Mouse (Mus musculus): ENCODE data around the gene Fermt1. TPM values are rescaled to one million over a fixed set of nuclear protein-coding genes. Genes with fewer than 3 reads are reported as not detected.

Fermt1 gene
- polyA plus RNA-seq, 1 experiment from 2014 or later: 1.8 TPM

- Histone ChIP-seq H3K4me2 (replicated peaks) (no peak overlapping the region), H3K4me1 (no peaks in the 10 kb centered on the region), H3K9ac (no peak overlapping the region), H3K27ac (no peak overlapping the region), H3K9me3 (replicated peaks) (no peaks in the 10 kb centered on the region), H3K36me3 (no peaks in the 10 kb centered on the region), H3K4me3 (no peak overlapping the region), H3K27me3 (no peaks in the 10 kb centered on the region)
- ATAC-seq (ENCODE audit: low FRiP score): no peak
- 70% methylated on average over 2 of the region's 2 CpGs for WGBS
Measured at GRCm38 (mm10) chr2:132904961-132905360, 40.7 kb downstream of the Fermt1 start.

DNA sequence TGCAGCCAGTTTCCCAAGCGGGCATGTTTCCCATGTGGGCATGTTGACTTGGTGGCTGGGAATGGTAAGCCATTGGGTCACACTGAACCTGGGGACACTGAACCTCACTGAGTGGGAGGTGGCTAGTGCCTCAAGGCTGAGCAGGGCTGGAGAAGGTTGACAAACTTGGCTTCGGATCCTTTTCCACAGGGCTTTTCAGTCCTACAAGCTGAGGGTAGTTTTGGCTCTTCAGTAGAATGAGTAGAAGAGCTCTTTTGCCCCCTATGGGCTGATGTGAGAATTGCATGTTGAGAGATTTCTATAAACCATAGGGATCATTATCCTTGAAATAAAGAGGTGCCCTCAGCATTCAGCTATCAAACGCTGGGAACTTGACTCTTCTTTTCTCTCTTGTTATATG, 42.2 kb downstream of the Fermt1 start:
- Histone ChIP-seq H3K27ac (no peak overlapping the region), H3K4me3 (no peak overlapping the region), H3K27me3 (no peaks in the 10 kb centered on the region), H3K4me1 (no peaks in the 10 kb centered on the region), H3K9ac (no peak overlapping the region), H3K9me3 (replicated peaks) (no peaks in the 10 kb centered on the region), H3K4me2 (replicated peaks) (no peak overlapping the region), H3K36me3 (no peaks in the 10 kb centered on the region)
- WGBS: 37% methylated on average over 3 of the region's 3 CpGs
- peak; percentile 61; the same call in 1 of the 2 replicates for ATAC-seq (ENCODE audit: low FRiP score)

DNA sequence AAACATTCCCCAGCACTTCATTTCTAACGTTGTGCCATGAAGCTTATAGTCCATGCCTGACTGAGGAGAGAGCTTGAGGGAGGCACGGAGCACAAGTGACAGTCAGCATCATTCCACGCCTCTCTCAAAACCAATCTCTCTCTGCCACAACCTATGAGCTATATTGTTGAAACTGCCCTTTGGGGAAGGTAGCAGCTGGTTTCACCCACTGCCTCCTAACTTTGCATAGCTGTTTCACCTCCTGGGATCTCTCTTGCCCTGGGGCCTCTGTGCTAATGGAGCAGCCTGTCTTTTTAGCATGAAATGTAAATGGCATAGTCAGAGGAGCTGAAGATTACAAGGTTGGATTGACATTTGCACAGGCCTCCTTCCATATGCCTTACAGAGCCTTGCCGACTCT, 43.6 kb downstream of the Fermt1 start:
- H3K9ac ChIP-seq: no peak overlapping the region
- H3K27me3 ChIP-seq: no peaks in the 10 kb centered on the region
- no peaks in the 10 kb centered on the region for H3K9me3 ChIP-seq (replicated peaks)
- H3K4me3 ChIP-seq: no peak overlapping the region
- no peaks in the 10 kb centered on the region for H3K36me3 ChIP-seq
- no peak overlapping the region for H3K27ac ChIP-seq
- ATAC-seq (ENCODE audit: low FRiP score): peak; percentile 73
- H3K4me2 ChIP-seq (replicated peaks): no peak overlapping the region
- WGBS: 53% methylated on average over 4 of the region's 4 CpGs
- H3K4me1 ChIP-seq: no peaks in the 10 kb centered on the region

DNA sequence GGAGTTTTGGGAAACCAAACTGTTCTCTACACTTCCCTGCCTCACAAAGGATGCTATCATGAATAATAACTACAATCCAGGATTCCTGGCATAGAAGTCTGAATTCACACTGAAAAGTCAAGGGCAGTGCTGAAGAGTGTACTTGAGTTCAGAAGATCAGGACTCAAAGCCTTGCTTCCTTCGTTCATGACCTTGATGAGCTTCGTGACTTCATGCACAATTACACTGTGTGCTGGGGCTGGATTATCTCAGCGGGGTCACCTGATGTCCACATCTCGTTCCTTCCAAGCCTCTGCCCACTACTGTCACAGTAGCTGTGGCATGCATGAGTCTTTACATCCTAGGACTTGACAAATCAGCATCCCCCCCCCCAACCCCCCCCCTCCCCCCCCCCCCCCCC, 44.1 kb downstream of the Fermt1 start:
- Histone ChIP-seq H3K4me3 (no peak overlapping the region), H3K4me2 (replicated peaks) (no peak overlapping the region), H3K36me3 (no peaks in the 10 kb centered on the region), H3K9ac (no peak overlapping the region), H3K27ac (no peak overlapping the region), H3K4me1 (no peaks in the 10 kb centered on the region), H3K27me3 (no peaks in the 10 kb centered on the region), H3K9me3 (replicated peaks) (no peaks in the 10 kb centered on the region)
- WGBS: 81% methylated on average over 4 of the region's 4 CpGs
- ATAC-seq (ENCODE audit: low FRiP score): no peak

DNA sequence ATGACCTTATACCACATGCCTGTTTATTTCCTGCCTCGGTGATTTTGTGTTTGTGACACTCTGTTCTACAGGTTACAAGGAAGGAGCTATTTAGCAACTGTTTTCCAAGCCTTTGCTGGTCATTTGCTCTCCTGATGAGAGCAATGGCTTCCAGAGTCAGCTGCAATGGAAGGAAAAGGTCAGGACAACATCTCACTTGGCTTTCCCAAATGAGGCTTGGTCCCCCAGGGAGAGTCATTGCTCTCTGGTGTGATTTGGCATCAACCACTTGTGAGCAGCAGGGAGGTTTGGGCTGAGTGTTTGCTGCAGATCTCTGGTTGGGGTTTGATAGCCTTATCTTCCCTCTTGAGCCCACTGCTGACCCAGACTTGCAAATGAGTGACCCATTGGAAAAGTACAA, 45.1 kb downstream of the Fermt1 start:
- 82% methylated on average over 1 of the region's 1 CpGs for WGBS
- Histone ChIP-seq H3K4me3 (no peak overlapping the region), H3K4me2 (replicated peaks) (no peak overlapping the region), H3K27ac (no peak overlapping the region), H3K36me3 (no peaks in the 10 kb centered on the region), H3K9me3 (replicated peaks) (no peaks in the 10 kb centered on the region), H3K9ac (no peak overlapping the region), H3K4me1 (no peaks in the 10 kb centered on the region), H3K27me3 (no peaks in the 10 kb centered on the region)
- ATAC-seq (ENCODE audit: low FRiP score): no peak

- H3K4me2 ChIP-seq (replicated peaks): no peak overlapping the region
- no peaks in the 10 kb centered on the region for H3K27me3 ChIP-seq
- H3K4me3 ChIP-seq: no peak overlapping the region
- no peaks in the 10 kb centered on the region for H3K9me3 ChIP-seq (replicated peaks)
- H3K4me1 ChIP-seq: no peaks in the 10 kb centered on the region
- no peak overlapping the region for H3K9ac ChIP-seq
- 57% methylated on average over 1 of the region's 1 CpGs for WGBS
- H3K36me3 ChIP-seq: no peaks in the 10 kb centered on the region
- ATAC-seq (ENCODE audit: low FRiP score): no peak
- no peak overlapping the region for H3K27ac ChIP-seq
Measured at GRCm38 (mm10) chr2:132898211-132898610, 47.5 kb downstream of the Fermt1 start.

DNA sequence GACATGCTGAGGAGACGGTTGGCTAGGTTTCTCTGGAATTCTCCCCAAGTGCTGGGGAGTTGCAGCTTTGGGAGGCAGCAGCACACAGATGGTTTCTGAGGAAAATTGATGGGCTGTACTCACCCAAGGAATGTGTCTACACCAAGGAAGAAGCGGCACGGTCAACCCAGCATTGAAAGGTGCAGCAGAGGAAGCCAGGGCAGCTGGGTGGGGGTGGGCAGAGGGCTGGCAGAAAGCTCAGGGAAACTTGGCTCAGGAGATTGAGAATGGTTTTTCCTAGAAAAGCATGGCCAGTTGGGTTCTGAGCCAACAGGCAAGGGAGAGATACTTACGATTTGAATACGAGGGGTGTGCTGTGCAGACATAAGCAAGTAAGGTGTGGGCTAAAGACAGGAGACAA, 51.9 kb downstream of the Fermt1 start:
- H3K36me3 ChIP-seq: no peaks in the 10 kb centered on the region
- no peak for ATAC-seq (ENCODE audit: low FRiP score)
- WGBS: 92% methylated on average over 5 of the region's 5 CpGs
- no peak overlapping the region for H3K27ac ChIP-seq
- no peak overlapping the region for H3K9ac ChIP-seq
- H3K4me2 ChIP-seq (replicated peaks): no peak overlapping the region
- no peaks in the 10 kb centered on the region for H3K4me1 ChIP-seq
- no peak overlapping the region for H3K4me3 ChIP-seq
- H3K27me3 ChIP-seq: no peaks in the 10 kb centered on the region
- H3K9me3 ChIP-seq (replicated peaks): no peaks in the 10 kb centered on the region

GRCm38 (mm10) chr2:132885312-132885711, 60.4 kb downstream of the Fermt1 start:
- WGBS: 90% methylated on average over 7 of the region's 7 CpGs
- Histone ChIP-seq H3K4me1 (0 out of 2 replicates have a peak, but pooled peaks cover 10% of the 10 kb centered on the region), H3K4me2 (replicated peaks) (no peak overlapping the region), H3K27me3 (peaks cover 14% of the 10 kb centered on the region), H3K4me3 (no peak overlapping the region), H3K36me3 (no peaks in the 10 kb centered on the region), H3K27ac (no peak overlapping the region), H3K9me3 (replicated peaks) (no peaks in the 10 kb centered on the region), H3K9ac (no peak overlapping the region)
- ATAC-seq (ENCODE audit: low FRiP score): no peak

DNA sequence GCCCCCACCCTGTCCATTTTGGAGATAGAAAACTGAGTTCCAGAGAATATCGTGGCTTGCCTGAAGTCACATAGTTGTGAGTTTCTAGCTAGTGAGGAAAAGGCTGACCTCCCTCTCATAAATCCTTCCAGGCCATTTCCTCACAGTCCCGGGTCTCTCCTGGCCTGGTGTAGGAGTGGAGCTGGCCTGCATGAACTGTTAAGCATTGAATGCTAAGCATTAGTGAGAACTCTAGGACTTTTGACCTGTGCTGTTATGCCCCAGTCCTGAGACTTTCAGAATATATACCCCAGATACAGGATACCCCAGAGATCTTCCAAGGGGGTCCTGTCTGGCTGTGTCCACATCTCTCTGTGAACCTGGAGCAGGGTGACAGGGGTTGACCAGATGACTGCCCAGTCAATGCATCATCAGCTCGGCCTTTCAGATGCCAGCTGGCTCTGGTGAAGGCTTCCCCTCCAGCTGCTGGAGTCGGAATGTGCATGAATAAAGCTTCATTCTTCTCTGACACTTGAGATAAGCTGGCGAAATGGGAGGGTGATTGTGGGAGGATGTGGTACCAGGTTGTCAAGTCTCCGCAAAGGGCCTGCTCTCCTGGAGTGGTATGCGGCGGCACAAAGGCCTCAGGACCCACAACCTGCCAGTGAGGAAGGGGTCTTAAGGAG, 61.3 kb downstream of the Fermt1 start:
- Histone ChIP-seq H3K4me3 (no peak overlapping the region), H3K9ac (no peak overlapping the region), H3K36me3 (no peaks in the 10 kb centered on the region), H3K27ac (no peak overlapping the region), H3K4me1 (peaks cover 17% of the 10 kb centered on the region), H3K9me3 (replicated peaks) (no peaks in the 10 kb centered on the region), H3K27me3 (peaks cover 23% of the 10 kb centered on the region), H3K4me2 (replicated peaks) (no peak overlapping the region)
- 76% methylated on average over 8 of the region's 8 CpGs for WGBS
- ATAC-seq (ENCODE audit: low FRiP score): no peak

- H3K27ac ChIP-seq: no peak within 1 kb of the TSS
Measured at GRCm38 (mm10) chr2:132880844-132881645, 64.7 kb downstream of the Fermt1 start, which contains the start of gene Lrrn4. Gene Lrrn4 (minus strand): TSS chr2:132880891.

DNA sequence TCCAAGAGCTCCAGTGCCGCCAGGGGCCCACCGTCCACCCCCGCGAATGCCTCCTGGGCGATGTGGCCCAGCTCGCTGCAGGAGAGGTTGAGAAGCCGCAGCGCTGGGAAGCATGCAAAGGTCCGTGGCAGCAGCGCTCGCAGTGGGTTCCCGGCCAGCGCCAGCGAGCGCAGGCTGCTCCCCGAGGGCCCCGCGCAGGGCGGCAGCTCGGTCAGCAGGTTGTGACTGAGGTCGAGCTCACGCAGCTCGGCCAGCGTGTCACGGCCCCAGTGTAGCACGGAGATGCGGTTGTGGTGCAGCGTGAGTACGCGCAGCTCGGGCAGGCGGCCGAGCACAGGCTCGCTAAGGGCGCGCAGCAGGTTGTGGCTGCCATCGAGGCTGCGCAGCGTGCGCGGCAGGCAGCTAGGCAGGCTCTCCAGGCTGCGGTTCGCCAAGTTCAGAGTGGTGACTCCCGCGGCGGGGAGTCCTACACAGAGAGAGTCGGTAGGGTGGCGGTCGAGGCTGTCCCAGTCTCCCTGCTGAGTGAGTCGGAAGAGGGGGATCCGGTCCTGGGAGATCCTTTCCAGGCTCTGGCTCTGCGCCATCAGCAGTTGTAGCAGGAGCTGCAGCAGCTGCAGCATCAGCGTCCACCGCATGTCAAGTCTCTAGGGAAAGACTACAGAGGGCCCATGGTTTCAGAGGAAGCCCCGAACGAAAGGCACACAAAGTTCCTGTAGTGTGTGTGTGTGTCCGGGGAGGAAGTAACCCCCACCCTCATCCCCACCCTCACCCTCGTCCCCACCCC, 66.3 kb downstream of the Fermt1 start:
- no peaks in the 10 kb centered on the region for H3K9me3 ChIP-seq (replicated peaks)
- WGBS: under 1% methylated on average over 58 of the region's 58 CpGs
- H3K9ac ChIP-seq: peak overlapping the region; percentile 59
- H3K4me2 ChIP-seq (replicated peaks): peak overlapping the region; percentile 98
- no peaks in the 10 kb centered on the region for H3K36me3 ChIP-seq
- H3K27me3 ChIP-seq: peaks cover 42% of the 10 kb centered on the region
- peak overlapping the region; percentile 58 for H3K4me3 ChIP-seq
- peak; percentile 82 for ATAC-seq (ENCODE audit: low FRiP score)
- peaks cover 23% of the 10 kb centered on the region for H3K4me1 ChIP-seq
- no peak overlapping the region for H3K27ac ChIP-seq

More at GRCm38 (mm10) chr2:132880844-132881645, 64.7 kb downstream of the Fermt1 start, which contains the start of gene Lrrn4:
- 5% methylated on average over 12 of the region's 12 CpGs for WGBS
- ATAC-seq (ENCODE audit: low FRiP score): 0 out of 2 replicates have a peak, but pooled peaks have one; percentile 11
- no peaks in the 10 kb centered on the region for H3K9me3 ChIP-seq (replicated peaks)
- H3K4me1 ChIP-seq: peaks cover 23% of the 10 kb centered on the region
- H3K36me3 ChIP-seq: no peaks in the 10 kb centered on the region
- peak within 1 kb of the TSS; percentile 98 for H3K4me2 ChIP-seq (replicated peaks)
- peak within 1 kb of the TSS; percentile 58 for H3K4me3 ChIP-seq
- H3K9ac ChIP-seq: peak within 1 kb of the TSS; percentile 59; the same call in 1 of the 2 replicates
- peaks cover 42% of the 10 kb centered on the region for H3K27me3 ChIP-seq

- no peak overlapping the region for H3K9ac ChIP-seq
- H3K4me3 ChIP-seq: no peak overlapping the region
- peaks cover 42% of the 10 kb centered on the region for H3K27me3 ChIP-seq
- no peaks in the 10 kb centered on the region for H3K36me3 ChIP-seq
- no peaks in the 10 kb centered on the region for H3K9me3 ChIP-seq (replicated peaks)
- 63% methylated on average over 1 of the region's 1 CpGs for WGBS
- H3K27ac ChIP-seq: no peak overlapping the region
- no peak for ATAC-seq (ENCODE audit: low FRiP score)
- H3K4me2 ChIP-seq (replicated peaks): no peak overlapping the region
- peaks cover 23% of the 10 kb centered on the region for H3K4me1 ChIP-seq
Measured at GRCm38 (mm10) chr2:132876991-132877390, 68.7 kb downstream of the Fermt1 start.
